Mouse (Mus musculus) megakaryocyte, embryonic 14.5 days (primary cell): ENCODE measurements at regions not wholly inside any gene's neighbourhood (a gene's known extent, or its start where the extent isn't known, plus 50 kb on each side); places are given as distances from the start of the nearest gene placed in this dataset.

Experiments
- FLI1 ChIP-seq: IDR thresholded peaks from 2 replicates; pipeline ENCODE4 v1.6.1; 2012; ENCODE audit warnings: low read length, inconsistent platforms, mixed read lengths
- GATA1 ChIP-seq: IDR thresholded peaks from 3 replicates; pipeline ENCODE4 v1.6.1; 2012; ENCODE audit warnings: mixed read lengths, low read length, inconsistent platforms, borderline replicate concordance

GRCm38 (mm10) chr14:58511571-58511985 lies 441.2 kb downstream of the Fgf9 start:
- no peak for TF ChIP-seq GATA1
- TF ChIP-seq FLI1 = no peak
